ENCODE assay signal across 8 mouse cellular contexts in genomic region chr6:38534640-38535365, GRCm38 (mm10). TPM values are rescaled to one million over a fixed set of nuclear protein-coding genes. Genes with fewer than 3 reads are reported as not detected.
DNase-seq lines count a peak whose midpoint lies in the region; ATAC-seq and TF ChIP-seq lines count a peak whose summit lies in the region.

No protein-coding gene starts in this region.

- no peaks in the 10 kb centered on the region for H3K27me3 ChIP-seq in hindbrain, embryonic 11.5 days (ENCODE audit: control insufficient read depth, insufficient read depth, low read length)
- no peaks in the 10 kb centered on the region for H3K27me3 ChIP-seq in lung, postnatal 0 days (replicated peaks; ENCODE audit: insufficient read depth, low read length)

- TF ChIP-seq CTCF in lung, postnatal 0 days (IDR thresholded peaks at IDR 0.05) = peak; percentile 97

- peak overlapping the region; percentile 82 for H3K4me3 ChIP-seq in hindbrain, embryonic 11.5 days (ENCODE audit: low read depth, low read length)
- peak overlapping the region; percentile 87 for H3K4me3 ChIP-seq in lung, postnatal 0 days (ENCODE audit: low read depth, low read length)

- peak; percentile 99 for DNase-seq in NIH3T3 (ENCODE audit: low read depth)
- peak; percentile 97 for DNase-seq in cerebellum, adult 9-11 months
- DNase-seq in frontal cortex, adult 2 months (ENCODE audit: extremely low spot score in 1 of 2, low spot score in 1 of 2) = peak; percentile 87 to 99
- DNase-seq in hindbrain, embryonic 11.5 days (ENCODE audit: low spot score) = peak; percentile 100
- peak; percentile 99 to 100 for DNase-seq in layer of hippocampus, postnatal 10 days (ENCODE audit: low spot score in 2 of 2)
- peak; percentile 96 for DNase-seq in lung, postnatal 0 days (ENCODE audit: low spot score)
- peak; percentile 99 for DNase-seq in ovary, postnatal 10 days (ENCODE audit: low spot score)
- DNase-seq in thymus, postnatal 0 days (ENCODE audit: low spot score) = peak; percentile 96

- no peaks in the 10 kb centered on the region for H3K4me1 ChIP-seq in hindbrain, embryonic 11.5 days (replicated peaks; ENCODE audit: control insufficient read depth, insufficient read depth, low read length)
- H3K4me1 ChIP-seq in lung, postnatal 0 days (ENCODE audit: insufficient read depth, low read depth, low read length) = no peaks in the 10 kb centered on the region

- WGBS in hindbrain, embryonic 11.5 days = under 1% methylated on average over 52 of the region's 53 CpGs
- WGBS in lung, postnatal 0 days = under 1% methylated on average over 53 of the region's 53 CpGs

- H3K27ac ChIP-seq in hindbrain, embryonic 11.5 days (ENCODE audit: low read depth, low read length) = peak overlapping the region; percentile 94
- H3K27ac ChIP-seq in lung, postnatal 0 days (ENCODE audit: low read length) = peak overlapping the region; percentile 91

- peak; percentile 79 for ATAC-seq in hindbrain, embryonic 11.5 days (ENCODE audit: low FRiP score)
- ATAC-seq in lung, postnatal 0 days = peak; percentile 74

- peak overlapping the region; percentile 47 for H3K4me2 ChIP-seq in hindbrain, embryonic 11.5 days (replicated peaks; ENCODE audit: low read depth, low read length)
- peak overlapping the region; percentile 65 for H3K4me2 ChIP-seq in lung, postnatal 0 days (replicated peaks; ENCODE audit: low read depth, low read length)

- TF ChIP-seq EP300 in lung, postnatal 0 days (IDR thresholded peaks at IDR 0.05) = no peak

- H3K36me3 ChIP-seq in hindbrain, embryonic 11.5 days (ENCODE audit: control insufficient read depth, insufficient read depth, low read length) = no peaks in the 10 kb centered on the region
- H3K36me3 ChIP-seq in lung, postnatal 0 days (ENCODE audit: insufficient read depth, low read length) = no peaks in the 10 kb centered on the region

- peak overlapping the region; percentile 94 for H3K9ac ChIP-seq in hindbrain, embryonic 11.5 days (ENCODE audit: low read depth, low read length)
- peak overlapping the region; percentile 74 for H3K9ac ChIP-seq in lung, postnatal 0 days (replicated peaks; ENCODE audit: low read depth)

- no peaks in the 10 kb centered on the region for H3K9me3 ChIP-seq in hindbrain, embryonic 11.5 days (ENCODE audit: control insufficient read depth, low read length)
- no peaks in the 10 kb centered on the region for H3K9me3 ChIP-seq in lung, postnatal 0 days (ENCODE audit: low read length)

RNA-seq across cellular contexts. Expression of gene Fmc1, which starts 1.5 kb away (rescaled TPM):
- 122 and 132 TPM in 2 replicates for polyA plus RNA-seq in frontal cortex, adult 2 months (2012; rRNA removed)
- 118 and 124 TPM in 2 replicates for polyA plus RNA-seq in hindbrain, embryonic 11.5 days (2014; fragmentation: Nextera tagmentation; extraction: Ambion mirVana)
- 10 to 100 TPM; 49.8 to 57.9 TPM for total RNA-seq in layer of hippocampus, postnatal 10 days (2021)
- 91.4 and 98.5 TPM in 2 replicates for polyA plus RNA-seq in lung, postnatal 0 days (2015; fragmentation: Nextera tagmentation; extraction: Ambion mirVana)
- polyA plus RNA-seq in thymus, postnatal 0 days (2015; fragmentation: Nextera tagmentation; extraction: Ambion mirVana) = 100 and 110 TPM in 2 replicates

RNA-seq across cellular contexts. Expression of gene Luc7l2, which starts 16.3 kb away (rescaled TPM):
- polyA plus RNA-seq in frontal cortex, adult 2 months (2012; rRNA removed) = 210 and 233 TPM in 2 replicates
- 38.0 and 52.6 TPM in 2 replicates for polyA plus RNA-seq in hindbrain, embryonic 11.5 days (2014; fragmentation: Nextera tagmentation; extraction: Ambion mirVana)
- 100 to 1,000 TPM; 176 to 197 TPM for total RNA-seq in layer of hippocampus, postnatal 10 days (2021)
- polyA plus RNA-seq in lung, postnatal 0 days (2015; fragmentation: Nextera tagmentation; extraction: Ambion mirVana) = 37.8 and 39.8 TPM in 2 replicates
- polyA plus RNA-seq in thymus, postnatal 0 days (2015; fragmentation: Nextera tagmentation; extraction: Ambion mirVana) = 26.7 and 44.6 TPM in 2 replicates

Comparison
In these comparisons a context has a peak if more than half of its experiments do, and no peak if none do; other contexts are left out.
1. Peak in every context shown above with its lines: DNase-seq, ATAC-seq, H3K4me3 ChIP-seq and H3K27ac ChIP-seq.